Mouse (Mus musculus): ENCODE results near the gene Inpp5f. TPM values are rescaled to one million over a fixed set of nuclear protein-coding genes. Genes with fewer than 3 reads are reported as not detected.

Gene Inpp5f
- polyA plus RNA-seq, 1 experiment from 2014 or later, result 51.1 TPM

DNA sequence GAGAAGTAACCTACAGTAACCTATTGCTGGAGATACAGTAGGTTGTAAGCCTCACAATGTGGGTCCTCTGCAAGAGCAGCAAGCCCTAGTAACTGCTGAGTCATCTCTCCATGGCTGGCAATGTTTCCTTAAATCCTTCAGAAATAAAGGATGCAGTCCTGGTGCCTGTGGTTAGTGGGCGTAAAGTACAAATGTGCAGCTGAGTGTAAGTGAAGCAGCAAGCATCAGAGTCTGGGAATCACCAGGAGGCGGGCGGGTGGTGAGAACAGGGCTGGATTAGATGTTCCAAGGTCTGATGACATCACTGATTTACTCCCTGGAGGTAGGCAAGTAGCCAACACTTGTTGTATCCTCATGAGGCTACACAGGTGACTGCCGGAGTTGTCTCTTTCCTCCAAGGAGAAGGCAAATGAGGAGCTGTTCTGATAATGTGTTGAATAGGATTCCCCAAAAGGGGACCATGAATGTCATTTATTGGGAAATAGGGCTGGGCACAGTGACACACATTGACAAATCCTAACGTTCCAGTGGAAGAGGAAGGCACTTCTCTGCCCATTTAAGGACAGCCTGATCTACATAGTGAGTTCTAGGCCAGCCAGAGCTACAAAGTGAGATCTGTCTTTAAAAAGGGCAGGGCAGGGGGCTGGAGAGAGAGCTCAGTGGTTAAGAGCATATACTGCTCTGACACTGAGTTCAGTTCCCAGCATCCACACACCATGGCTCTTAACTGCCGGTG is 27.7 kb upstream of the Inpp5f start:
- Histone ChIP-seq H3K36me3 (replicated peaks; ENCODE audit: control insufficient read depth, insufficient read depth, low read depth, low read length) (no peaks in the 10 kb centered on the region), H3K4me2 (ENCODE audit: low read depth, low read length) (no peak overlapping the region), H3K4me1 (ENCODE audit: control insufficient read depth, insufficient read depth, low read length) (no peaks in the 10 kb centered on the region), H3K27ac (replicated peaks; ENCODE audit: low read depth, low read length) (no peak overlapping the region), H3K9me3 (replicated peaks; ENCODE audit: control insufficient read depth, low read length) (no peaks in the 10 kb centered on the region), H3K9ac (replicated peaks; ENCODE audit: low read length) (no peak overlapping the region), H3K4me3 (ENCODE audit: low read depth, low read length) (no peak overlapping the region), H3K27me3 (ENCODE audit: control insufficient read depth, insufficient read depth, low read length) (no peaks in the 10 kb centered on the region)
- no peak for DNase-seq (ENCODE audit: low spot score)
- ATAC-seq (replicated peaks; ENCODE audit: insufficient number of reproducible peaks, low FRiP score, low TSS enrichment, low read depth), result no peak
- whole genome bisulfite sequencing, result 84% methylated on average over 6 of the region's 6 CpGs

GRCm38 (mm10) chr7:128587334-128587933 is 23.7 kb upstream of the Inpp5f start:
- Histone ChIP-seq H3K9me3 (replicated peaks; ENCODE audit: control insufficient read depth, low read length) (no peaks in the 10 kb centered on the region), H3K27ac (replicated peaks; ENCODE audit: low read depth, low read length) (no peak overlapping the region), H3K27me3 (ENCODE audit: control insufficient read depth, insufficient read depth, low read length) (no peaks in the 10 kb centered on the region), H3K9ac (replicated peaks; ENCODE audit: low read length) (no peak overlapping the region), H3K4me1 (ENCODE audit: control insufficient read depth, insufficient read depth, low read length) (no peaks in the 10 kb centered on the region; the same call in 1 of the 2 replicates), H3K36me3 (replicated peaks; ENCODE audit: control insufficient read depth, insufficient read depth, low read depth, low read length) (no peaks in the 10 kb centered on the region), H3K4me2 (ENCODE audit: low read depth, low read length) (no peak overlapping the region), H3K4me3 (ENCODE audit: low read depth, low read length) (no peak overlapping the region)
- ATAC-seq (replicated peaks; ENCODE audit: insufficient number of reproducible peaks, low FRiP score, low TSS enrichment, low read depth) (no peak), DNase-seq (ENCODE audit: low spot score) (no peak)
- WGBS, result 69% methylated on average over 4 of the region's 4 CpGs

DNA sequence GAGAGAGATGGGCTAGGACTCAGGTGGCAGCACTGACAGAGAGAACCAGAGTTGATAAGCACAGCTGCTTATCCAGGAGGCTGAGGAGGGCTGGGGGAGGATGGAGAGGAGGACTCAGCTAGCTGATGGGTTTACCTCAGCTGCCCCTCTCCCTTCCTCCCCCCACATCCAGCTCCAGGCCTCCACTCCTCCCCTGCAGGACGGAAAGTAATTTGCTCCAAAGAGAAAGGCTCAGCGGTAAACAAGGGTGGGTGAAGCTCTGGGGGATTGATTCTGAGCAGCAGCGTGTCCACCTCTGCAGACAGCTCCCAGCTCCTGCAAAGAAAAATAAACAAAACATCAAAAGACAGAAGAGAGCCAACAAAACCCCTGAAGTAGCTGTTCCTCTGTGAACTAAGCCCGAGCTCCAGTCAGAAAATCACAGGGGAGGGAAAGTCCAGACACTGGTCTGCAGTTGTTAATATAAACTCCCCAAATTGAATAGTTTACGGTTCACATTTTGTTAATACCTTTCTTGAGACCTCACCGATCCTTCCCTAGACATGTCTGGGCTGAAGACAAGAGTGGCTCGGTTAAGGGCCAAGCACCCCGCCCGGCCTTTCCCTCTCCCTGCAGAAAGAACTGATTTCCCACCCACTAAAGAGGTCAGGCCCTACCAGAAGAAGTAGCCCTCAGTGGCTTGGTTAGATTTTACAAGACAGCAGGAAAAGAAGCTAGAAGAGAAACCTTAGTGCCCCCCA is 19.6 kb upstream of the Inpp5f start:
- Histone ChIP-seq H3K4me2 (ENCODE audit: low read depth, low read length) (0 out of 2 replicates have a peak overlapping the region, but pooled peaks have one; percentile 6), H3K4me1 (ENCODE audit: control insufficient read depth, insufficient read depth, low read length) (no peaks in the 10 kb centered on the region; the same call in 1 of the 2 replicates), H3K27ac (replicated peaks; ENCODE audit: low read depth, low read length) (peak overlapping the region; percentile 31), H3K9ac (replicated peaks; ENCODE audit: low read length) (no peak overlapping the region), H3K4me3 (ENCODE audit: low read depth, low read length) (no peak overlapping the region), H3K36me3 (replicated peaks; ENCODE audit: control insufficient read depth, insufficient read depth, low read depth, low read length) (no peaks in the 10 kb centered on the region), H3K27me3 (ENCODE audit: control insufficient read depth, insufficient read depth, low read length) (no peaks in the 10 kb centered on the region), H3K9me3 (replicated peaks; ENCODE audit: control insufficient read depth, low read length) (no peaks in the 10 kb centered on the region)
- 4% methylated on average over 9 of the region's 9 CpGs for WGBS
- peak; percentile 67 for DNase-seq (ENCODE audit: low spot score)
- peak; percentile 74 for ATAC-seq (replicated peaks; ENCODE audit: insufficient number of reproducible peaks, low FRiP score, low TSS enrichment, low read depth)

- no peaks in the 10 kb centered on the region; the same call in 1 of the 2 replicates for H3K9me3 ChIP-seq (replicated peaks; ENCODE audit: control insufficient read depth, low read length)
- 9% methylated on average over 21 of the region's 21 CpGs for WGBS
- H3K4me2 ChIP-seq (ENCODE audit: low read depth, low read length), result peak overlapping the region; percentile 36
- H3K4me1 ChIP-seq (ENCODE audit: control insufficient read depth, insufficient read depth, low read length), result no peaks in the 10 kb centered on the region; the same call in 1 of the 2 replicates
- H3K9ac ChIP-seq (replicated peaks; ENCODE audit: low read length), result peak overlapping the region; percentile 26; the same call in 1 of the 2 replicates
- peak overlapping the region; percentile 12; the same call in 1 of the 2 replicates for H3K4me3 ChIP-seq (ENCODE audit: low read depth, low read length)
- H3K36me3 ChIP-seq (replicated peaks; ENCODE audit: control insufficient read depth, insufficient read depth, low read depth, low read length), result no peaks in the 10 kb centered on the region
- peak; percentile 45 for DNase-seq (ENCODE audit: low spot score)
- ATAC-seq (replicated peaks; ENCODE audit: insufficient number of reproducible peaks, low FRiP score, low TSS enrichment, low read depth), result no peak; the same call in 1 of the 2 replicates
- peak overlapping the region; percentile 31 for H3K27ac ChIP-seq (replicated peaks; ENCODE audit: low read depth, low read length)
- no peaks in the 10 kb centered on the region for H3K27me3 ChIP-seq (ENCODE audit: control insufficient read depth, insufficient read depth, low read length)
Observed at GRCm38 (mm10) chr7:128592118-128592935, 18.8 kb upstream of the Inpp5f start.

GRCm38 (mm10) chr7:128592936-128593241 is 18.2 kb upstream of the Inpp5f start:
- Histone ChIP-seq H3K9ac (replicated peaks; ENCODE audit: low read length) (no peak overlapping the region), H3K36me3 (replicated peaks; ENCODE audit: control insufficient read depth, insufficient read depth, low read depth, low read length) (no peaks in the 10 kb centered on the region), H3K27ac (replicated peaks; ENCODE audit: low read depth, low read length) (no peak overlapping the region), H3K9me3 (replicated peaks; ENCODE audit: control insufficient read depth, low read length) (no peaks in the 10 kb centered on the region; the same call in 1 of the 2 replicates), H3K4me1 (ENCODE audit: control insufficient read depth, insufficient read depth, low read length) (no peaks in the 10 kb centered on the region; the same call in 1 of the 2 replicates), H3K4me2 (ENCODE audit: low read depth, low read length) (no peak overlapping the region), H3K4me3 (ENCODE audit: low read depth, low read length) (no peak overlapping the region), H3K27me3 (ENCODE audit: control insufficient read depth, insufficient read depth, low read length) (no peaks in the 10 kb centered on the region)
- WGBS, result 6% methylated on average over 6 of the region's 6 CpGs
- DNase-seq (ENCODE audit: low spot score), result peak; percentile 18
- 0 out of 2 replicates have a peak, but pooled peaks have one; percentile 21 for ATAC-seq (replicated peaks; ENCODE audit: insufficient number of reproducible peaks, low FRiP score, low TSS enrichment, low read depth)

DNA sequence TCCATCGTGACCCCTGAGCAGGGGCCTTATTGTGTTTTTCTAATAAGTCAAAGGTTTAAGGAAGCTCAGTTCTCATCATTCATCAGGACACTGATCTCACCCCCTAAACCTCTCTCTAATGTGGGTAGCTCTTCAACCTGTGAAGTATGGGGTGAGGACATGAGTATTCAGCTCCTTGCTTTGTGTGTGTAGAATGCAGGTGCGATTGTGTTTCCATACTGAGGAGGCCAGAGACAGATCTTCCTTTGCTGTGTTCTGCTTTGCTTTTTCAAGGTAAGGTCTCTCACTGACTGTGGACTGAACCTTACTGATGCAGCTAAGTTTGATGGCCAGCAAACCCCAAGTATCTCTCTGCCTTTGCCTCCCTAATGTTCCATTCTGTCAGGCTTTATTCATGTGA is 14.9 kb upstream of the Inpp5f start:
- H3K9ac ChIP-seq (replicated peaks; ENCODE audit: low read length), result no peak overlapping the region
- H3K4me3 ChIP-seq (ENCODE audit: low read depth, low read length), result no peak overlapping the region
- H3K36me3 ChIP-seq (replicated peaks; ENCODE audit: control insufficient read depth, insufficient read depth, low read depth, low read length), result no peaks in the 10 kb centered on the region
- H3K27me3 ChIP-seq (ENCODE audit: control insufficient read depth, insufficient read depth, low read length), result no peaks in the 10 kb centered on the region
- WGBS, result 92% methylated on average over 2 of the region's 2 CpGs
- H3K9me3 ChIP-seq (replicated peaks; ENCODE audit: control insufficient read depth, low read length), result no peaks in the 10 kb centered on the region; the same call in 1 of the 2 replicates
- no peak overlapping the region for H3K4me2 ChIP-seq (ENCODE audit: low read depth, low read length)
- no peak for DNase-seq (ENCODE audit: low spot score)
- no peak overlapping the region for H3K27ac ChIP-seq (replicated peaks; ENCODE audit: low read depth, low read length)
- no peak for ATAC-seq (replicated peaks; ENCODE audit: insufficient number of reproducible peaks, low FRiP score, low TSS enrichment, low read depth)
- H3K4me1 ChIP-seq (ENCODE audit: control insufficient read depth, insufficient read depth, low read length), result no peaks in the 10 kb centered on the region; the same call in 1 of the 2 replicates

- H3K4me2 ChIP-seq (ENCODE audit: low read depth, low read length), result no peak overlapping the region
- no peak overlapping the region for H3K4me3 ChIP-seq (ENCODE audit: low read depth, low read length)
- DNase-seq (ENCODE audit: low spot score) (no peak), ATAC-seq (replicated peaks; ENCODE audit: insufficient number of reproducible peaks, low FRiP score, low TSS enrichment, low read depth) (no peak)
- no peaks in the 10 kb centered on the region; the same call in 1 of the 2 replicates for H3K9me3 ChIP-seq (replicated peaks; ENCODE audit: control insufficient read depth, low read length)
- H3K9ac ChIP-seq (replicated peaks; ENCODE audit: low read length), result no peak overlapping the region
- H3K4me1 ChIP-seq (ENCODE audit: control insufficient read depth, insufficient read depth, low read length), result no peaks in the 10 kb centered on the region
- 81% methylated on average over 5 of the region's 5 CpGs for WGBS
- H3K36me3 ChIP-seq (replicated peaks; ENCODE audit: control insufficient read depth, insufficient read depth, low read depth, low read length), result no peaks in the 10 kb centered on the region
- no peak overlapping the region for H3K27ac ChIP-seq (replicated peaks; ENCODE audit: low read depth, low read length)
- H3K27me3 ChIP-seq (ENCODE audit: control insufficient read depth, insufficient read depth, low read length), result no peaks in the 10 kb centered on the region
Observed at GRCm38 (mm10) chr7:128599072-128599471, 12.1 kb upstream of the Inpp5f start.

Measured in embryonic facial prominence, embryonic 11.5 days (tissue).